Mouse (Mus musculus) WW6 (cell line): ENCODE data around the gene Ssx2ip.
"Not testable (repeated sequence)": the region's sequence is repeated elsewhere in the genome, so short reads cannot be mapped to it uniquely, and the experiment has no call there.

Experiments
- DNase-seq: peaks from one replicate; pipeline ENCODE4 v3.0.0-alpha.2; 2013; ENCODE audit warnings: low read depth, low spot score

Gene Ssx2ip

GRCm38 (mm10) chr3:146403770-146404169, 672 bp upstream of the Ssx2ip start:
- DNase-seq, result no peak

GRCm38 (mm10) chr3:146405213-146406006, 968 bp downstream of the Ssx2ip start:
- DNase-seq, result no peak

- no peak for DNase-seq
Observed at GRCm38 (mm10) chr3:146406007-146406341, 1.5 kb downstream of the Ssx2ip start.

- DNase-seq, result no peak
Observed at GRCm38 (mm10) chr3:146407086-146407721, 2.8 kb downstream of the Ssx2ip start.

- no peak for DNase-seq
Observed at GRCm38 (mm10) chr3:146410114-146410513, 5.7 kb downstream of the Ssx2ip start.

- no peak for DNase-seq
Observed at GRCm38 (mm10) chr3:146412008-146412407, 7.6 kb downstream of the Ssx2ip start.

GRCm38 (mm10) chr3:146412480-146412879, 8.0 kb downstream of the Ssx2ip start:
- no peak for DNase-seq

GRCm38 (mm10) chr3:146413016-146413415, 8.6 kb downstream of the Ssx2ip start:
- no peak for DNase-seq

GRCm38 (mm10) chr3:146413992-146414391, 9.6 kb downstream of the Ssx2ip start:
- DNase-seq, result no peak

GRCm38 (mm10) chr3:146414555-146414954, 10.1 kb downstream of the Ssx2ip start:
- DNase-seq, result no peak

- DNase-seq, result no peak
Observed at GRCm38 (mm10) chr3:146417873-146418272, 13.4 kb downstream of the Ssx2ip start.

GRCm38 (mm10) chr3:146418901-146419300, 14.5 kb downstream of the Ssx2ip start:
- no peak for DNase-seq

GRCm38 (mm10) chr3:146419534-146419933, 15.1 kb downstream of the Ssx2ip start:
- DNase-seq, result no peak

GRCm38 (mm10) chr3:146419992-146420537, 15.6 kb downstream of the Ssx2ip start:
- DNase-seq, result no peak

GRCm38 (mm10) chr3:146421787-146422186, 17.3 kb downstream of the Ssx2ip start:
- no peak for DNase-seq

GRCm38 (mm10) chr3:146423710-146424109, 19.3 kb downstream of the Ssx2ip start:
- no peak for DNase-seq

GRCm38 (mm10) chr3:146424306-146424900, 20.0 kb downstream of the Ssx2ip start:
- DNase-seq, result no peak

GRCm38 (mm10) chr3:146425902-146426301, 21.5 kb downstream of the Ssx2ip start:
- no peak for DNase-seq

- no peak for DNase-seq
Observed at GRCm38 (mm10) chr3:146426489-146426888, 22.0 kb downstream of the Ssx2ip start.

GRCm38 (mm10) chr3:146433063-146433462, 28.6 kb downstream of the Ssx2ip start:
- not testable (repeated sequence) for DNase-seq

- no peak for DNase-seq
Observed at GRCm38 (mm10) chr3:146433681-146434350, 29.4 kb downstream of the Ssx2ip start.

GRCm38 (mm10) chr3:146434686-146435085, 30.2 kb downstream of the Ssx2ip start:
- no peak for DNase-seq
